Mouse (Mus musculus): ENCODE data around the gene Spata2. TPM values are rescaled to one million over a fixed set of nuclear protein-coding genes. Genes with fewer than 3 reads are reported as not detected.

Spata2 gene
- total RNA-seq, 2 experiments from 2014 or later = 72.0 to 74.4 TPM

DNA sequence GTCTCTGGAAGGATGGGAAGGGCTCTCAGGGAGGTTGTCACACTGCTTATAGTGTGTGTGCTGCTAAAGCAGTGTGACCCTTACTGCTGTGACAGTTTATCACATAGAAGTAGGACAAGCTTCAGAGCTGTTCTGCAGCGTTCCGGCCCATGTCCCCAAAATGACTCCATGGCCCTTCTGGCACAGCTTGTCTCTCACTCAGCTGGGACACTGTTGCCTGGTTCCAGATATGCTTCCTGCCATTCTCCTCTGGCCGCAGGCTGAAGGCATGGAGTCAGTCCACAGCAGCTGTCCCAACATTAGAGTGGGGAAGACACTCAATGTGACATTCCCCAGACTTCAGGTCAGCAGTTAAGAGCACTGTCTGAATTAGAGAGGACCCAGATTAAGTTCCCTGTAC, 34.1 kb downstream of the Spata2 start:
- intact Hi-C loops (cut with DNase I) = no loop called here
- no peak for DNase-seq (ENCODE audit: low spot score in 2 of 2)

DNA sequence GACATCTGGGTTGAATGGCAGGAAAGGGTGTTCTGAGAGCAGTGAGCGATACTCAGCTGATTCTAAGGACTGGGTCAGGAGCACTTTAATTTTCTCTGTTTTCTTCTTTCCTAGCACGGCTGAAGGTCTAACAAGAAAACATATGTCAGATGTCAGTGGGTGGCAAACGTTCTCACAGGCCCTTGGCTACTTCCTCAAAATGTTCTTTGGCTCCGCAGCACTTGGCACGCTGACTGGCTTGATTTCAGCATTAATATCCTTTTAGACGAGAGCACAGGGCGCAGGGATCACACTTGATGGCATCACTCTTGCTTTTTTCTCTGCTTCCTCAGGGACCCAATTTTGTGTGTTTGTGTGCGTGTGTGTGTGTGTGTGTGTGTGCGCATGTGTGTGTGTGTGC, 35.5 kb downstream of the Spata2 start:
- intact Hi-C loops (cut with DNase I) = no loop called here
- no peak for DNase-seq (ENCODE audit: low spot score in 2 of 2)

DNA sequence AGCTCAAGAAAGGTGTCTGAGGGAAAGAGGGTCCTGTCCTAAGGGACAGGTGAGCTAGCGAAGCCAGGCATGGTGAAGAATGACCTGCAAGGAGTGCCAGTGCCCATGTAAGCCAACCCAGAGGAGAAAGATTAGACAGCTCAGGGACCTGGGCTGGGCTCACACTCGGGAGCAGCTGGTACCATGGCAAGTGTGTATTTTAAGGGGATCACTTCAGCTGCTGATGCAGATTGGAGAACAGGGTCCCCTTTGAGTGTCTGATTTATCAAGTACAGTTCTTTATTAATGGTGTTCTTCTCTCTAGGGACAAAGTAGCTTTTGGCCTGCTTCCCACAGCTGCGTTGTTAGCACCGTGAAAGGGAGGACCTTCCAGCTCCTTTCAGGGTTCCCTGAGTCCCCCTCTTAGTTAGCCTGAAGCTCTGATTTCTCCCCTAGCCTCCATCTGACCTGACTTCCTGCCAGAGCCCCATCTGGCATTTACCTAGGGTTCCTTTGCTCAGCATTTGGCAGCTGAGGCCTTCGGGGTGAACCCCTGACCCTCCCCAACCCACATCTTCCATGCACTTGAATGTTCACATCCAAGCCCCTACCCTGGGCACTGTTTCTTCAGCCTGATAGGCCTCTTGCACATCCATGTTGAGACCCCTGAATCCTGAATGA, 36.2 kb downstream of the Spata2 start:
- intact Hi-C loops (cut with DNase I) = no loop called here
- DNase-seq (ENCODE audit: low spot score in 2 of 2) = no peak

DNA sequence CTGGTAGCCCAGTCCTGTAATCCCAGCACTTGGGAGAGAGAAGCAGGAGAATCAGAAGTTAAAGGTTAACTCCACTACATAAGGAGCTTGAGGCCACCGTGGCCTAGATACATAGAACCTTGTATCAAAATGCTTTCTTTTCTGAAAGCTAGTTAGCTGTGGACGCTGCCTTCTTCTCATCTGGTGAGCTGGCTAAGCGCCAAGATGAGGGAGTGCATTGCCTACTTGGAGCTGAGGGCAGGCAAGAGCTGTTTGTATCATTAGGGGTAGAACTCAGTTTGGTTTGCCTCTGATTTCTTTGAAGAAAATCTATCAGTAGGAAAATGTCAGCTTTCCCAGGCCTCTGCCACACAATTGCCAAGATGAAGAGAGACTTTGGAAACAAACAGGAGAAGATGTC, 38.9 kb downstream of the Spata2 start:
- intact Hi-C loops (cut with DNase I) = no loop called here
- no peak for DNase-seq (ENCODE audit: low spot score in 2 of 2)

DNA sequence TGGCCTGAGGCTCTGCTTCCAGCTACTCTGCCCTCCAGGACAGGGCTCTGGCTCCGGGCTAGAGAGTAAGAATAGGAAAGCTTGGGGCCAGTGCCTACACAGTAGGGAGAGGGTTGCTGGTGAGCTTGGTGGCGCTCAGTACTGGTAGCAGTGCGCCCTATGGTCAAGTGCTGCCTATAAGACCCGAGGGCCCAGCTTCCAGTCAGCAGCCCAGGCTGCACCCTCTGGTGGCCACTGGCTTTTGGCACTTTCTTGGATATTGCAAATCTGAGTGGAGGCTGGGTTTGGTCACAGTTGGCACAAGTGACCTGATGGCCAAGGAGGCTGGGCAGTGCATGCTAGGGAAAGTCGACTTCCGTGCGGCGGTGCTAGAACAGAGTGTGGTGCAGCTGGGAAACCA, 42.0 kb downstream of the Spata2 start:
- DNase-seq (ENCODE audit: low spot score in 2 of 2) = no peak
- intact Hi-C loops (cut with DNase I) = no loop called here

DNA sequence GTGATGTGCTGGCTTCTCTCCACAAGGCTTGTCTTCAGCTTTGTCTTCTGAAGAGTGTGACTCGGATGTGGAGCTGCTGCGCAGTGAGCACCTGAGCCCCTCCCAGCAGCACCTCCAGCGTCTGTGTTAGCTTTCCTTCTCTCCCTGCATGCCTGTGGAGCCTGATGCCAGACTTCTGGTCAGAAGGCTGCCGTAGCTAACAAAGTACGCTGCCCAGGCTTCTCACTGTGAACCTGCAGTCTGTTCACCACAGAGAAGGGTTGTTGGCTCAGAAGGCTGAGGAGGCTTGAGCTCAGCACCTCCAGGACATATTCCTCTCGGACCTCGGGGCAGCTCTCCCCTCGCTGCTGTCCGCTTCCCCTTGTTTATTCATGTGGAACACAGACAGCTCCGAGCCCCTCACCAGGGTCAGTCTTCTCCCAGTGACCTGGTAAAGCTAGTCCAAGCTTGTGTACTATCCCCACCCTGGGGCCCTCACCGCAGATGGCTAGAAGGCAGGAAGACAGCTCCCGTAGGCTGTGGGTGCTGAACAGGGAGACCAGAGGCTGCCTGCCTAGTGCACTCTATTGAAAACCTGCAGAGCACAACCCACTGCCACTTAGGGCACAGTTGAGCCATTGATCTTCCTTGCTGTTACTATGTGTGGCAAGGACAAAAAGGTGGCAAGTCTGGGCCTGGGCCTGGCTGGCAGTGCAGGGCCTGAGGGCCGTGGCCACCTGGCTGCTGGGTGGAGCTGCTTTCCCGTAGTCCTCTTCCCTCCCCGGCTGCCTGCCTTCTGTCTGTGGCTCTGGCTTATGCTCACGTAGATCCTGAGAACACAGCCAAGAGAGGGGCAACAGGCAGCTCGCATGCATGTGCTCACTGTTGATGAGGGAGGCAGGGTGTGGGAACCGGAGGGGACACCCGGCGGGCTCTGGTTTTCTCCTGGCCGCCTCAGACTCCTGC, 43.1 kb downstream of the Spata2 start:
- DNase-seq (ENCODE audit: low spot score in 2 of 2) = no peak
- intact Hi-C loops (cut with DNase I) = no loop called here

DNA sequence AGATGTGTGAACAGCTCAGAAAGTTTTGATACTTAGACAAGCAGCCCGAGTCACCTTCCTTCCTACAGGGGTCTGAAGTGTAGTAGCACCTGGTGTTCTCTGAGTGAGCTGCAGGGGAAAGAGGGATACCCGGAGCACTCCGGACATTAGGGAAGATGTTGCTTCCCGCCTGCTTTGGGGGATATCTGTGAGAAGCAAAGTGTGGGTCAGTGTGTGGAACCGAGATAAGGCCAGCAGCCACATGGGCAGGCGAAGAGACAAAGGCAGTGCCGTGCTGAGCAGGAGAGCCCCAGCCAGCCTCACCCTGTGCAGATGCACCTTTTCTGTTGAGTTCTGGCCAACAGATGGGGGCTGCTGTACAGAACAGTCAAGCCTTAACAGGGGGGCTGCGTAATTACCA, 45.1 kb downstream of the Spata2 start:
- DNase-seq (ENCODE audit: low spot score in 2 of 2) = no peak
- intact Hi-C loops (cut with DNase I) = no loop called here

DNA sequence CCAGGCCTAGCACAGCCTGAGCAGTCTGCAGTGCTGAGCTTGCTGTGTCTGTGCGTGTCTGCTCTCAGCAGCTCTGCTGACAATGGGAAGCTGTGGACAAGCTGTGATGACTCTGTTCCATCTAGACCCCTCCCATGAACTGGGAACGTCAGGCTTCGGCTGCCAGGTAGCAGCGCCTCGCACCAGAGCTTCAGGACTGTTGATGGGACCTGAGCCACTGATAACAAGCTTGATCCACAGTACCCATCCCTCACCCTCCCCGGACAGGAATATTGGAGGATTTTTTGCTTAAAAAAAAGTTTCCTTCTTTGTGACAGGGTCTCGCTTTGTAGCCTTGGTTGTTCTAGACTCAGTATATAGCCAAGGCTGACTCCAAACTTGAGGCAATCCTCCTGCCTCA, 45.5 kb downstream of the Spata2 start:
- DNase-seq (ENCODE audit: low spot score in 2 of 2) = no peak
- intact Hi-C loops (cut with DNase I) = no loop called here

DNA sequence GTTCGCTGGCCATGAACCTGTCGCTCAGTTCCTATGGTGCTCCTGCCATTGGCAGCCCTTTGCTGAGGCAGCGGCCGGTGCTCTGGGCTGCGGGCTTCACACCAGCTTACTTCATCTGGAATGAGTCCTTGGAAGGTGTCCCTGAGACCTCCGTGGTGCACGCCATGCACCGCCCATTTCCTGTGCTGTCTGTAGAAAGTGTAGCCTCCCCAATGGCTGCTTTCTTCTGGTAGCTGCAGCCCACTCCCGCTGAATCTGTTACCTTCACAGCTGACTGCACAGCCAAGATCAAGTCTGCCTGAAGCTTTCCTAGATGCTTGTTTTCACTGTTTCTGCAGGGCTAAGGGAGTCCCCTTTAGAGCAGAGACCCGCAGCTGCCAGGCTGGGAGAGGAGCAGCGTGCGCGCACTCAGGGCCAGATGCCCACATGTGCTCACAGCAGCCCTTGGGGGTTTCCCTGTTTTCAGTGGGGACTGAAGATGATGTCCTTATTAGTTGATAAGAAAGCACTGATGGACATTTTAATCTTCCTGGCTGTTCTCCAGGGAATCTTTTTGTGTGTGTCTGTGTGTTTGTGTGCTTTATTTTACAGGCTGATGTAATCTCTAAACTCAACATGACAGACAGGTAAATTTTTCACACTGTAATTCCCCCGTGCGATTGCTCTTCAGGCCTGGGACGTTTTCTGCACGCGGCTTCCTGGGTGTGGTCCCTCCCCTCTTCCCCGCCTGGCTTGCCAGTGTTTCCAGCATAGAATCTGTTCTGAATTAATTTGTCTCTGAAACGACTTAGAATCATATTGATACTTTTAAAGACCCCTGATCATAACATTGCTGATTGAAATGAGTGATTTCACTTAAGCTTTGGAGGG, 46.5 kb downstream of the Spata2 start:
- intact Hi-C loops (cut with DNase I) = no loop called here
- DNase-seq (ENCODE audit: low spot score in 2 of 2) = no peak

DNA sequence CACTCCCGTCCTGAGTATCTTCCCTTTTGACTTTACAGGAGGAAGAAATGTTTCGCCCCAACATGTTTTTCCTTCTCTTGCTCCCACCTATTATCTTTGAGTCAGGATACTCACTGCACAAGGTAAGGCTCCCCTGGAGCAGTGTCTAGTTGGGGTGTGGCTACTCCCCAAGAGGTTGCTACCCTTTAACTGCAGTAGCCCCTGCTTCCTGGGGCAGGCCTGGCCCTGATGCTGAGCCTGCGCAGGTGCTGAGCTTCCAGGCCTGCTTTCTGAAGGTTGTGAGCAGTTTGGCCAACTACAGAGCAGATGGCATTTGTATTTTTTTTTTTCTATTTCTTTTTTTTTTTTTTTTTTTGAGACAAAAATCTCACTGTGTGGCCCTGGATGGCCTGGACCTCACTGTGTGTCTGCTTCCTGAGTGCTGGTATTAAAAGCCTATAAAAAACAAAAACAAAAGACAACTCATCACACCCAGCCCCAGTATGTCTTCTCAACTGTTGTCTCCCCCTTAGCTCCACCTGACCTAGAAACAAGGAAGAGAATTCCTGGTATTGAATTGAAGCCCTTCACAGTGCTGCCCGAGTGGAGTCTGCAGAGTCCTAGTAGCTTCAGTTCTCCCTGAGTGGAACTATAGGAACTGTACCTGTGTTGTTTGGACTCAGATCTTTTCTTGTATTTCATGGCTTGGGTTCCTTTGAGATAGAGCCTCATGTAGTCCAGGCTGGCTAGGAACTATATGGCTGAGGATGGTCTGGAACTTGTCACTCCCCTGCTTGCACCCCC, 49.1 kb downstream of the Spata2 start:
- intact Hi-C loops (cut with DNase I) = no loop called here

DNA sequence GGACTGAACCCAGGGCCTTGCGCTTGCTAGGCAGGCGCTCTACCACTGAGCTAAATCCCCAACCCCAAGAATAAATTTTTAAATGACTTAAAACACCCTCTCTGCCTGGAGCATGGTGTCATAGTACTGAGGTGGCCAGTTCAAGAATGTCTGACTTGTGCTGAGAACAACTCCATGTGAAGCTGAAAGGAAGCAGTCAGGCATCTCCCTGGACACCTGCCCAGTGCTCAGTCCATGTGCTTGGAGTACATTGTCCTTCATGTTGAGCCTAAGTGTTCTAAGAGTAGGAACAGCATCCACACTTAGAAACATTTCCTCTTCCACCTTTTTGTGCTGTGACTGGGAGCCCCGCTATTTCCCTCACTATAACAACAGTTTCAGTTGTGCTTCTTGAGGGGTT, 53.3 kb downstream of the Spata2 start:
- intact Hi-C loops (cut with DNase I) = no loop called here
- no peak for DNase-seq (ENCODE audit: low spot score in 2 of 2)

More for the DNA sequence above, 49.1 kb downstream of the Spata2 start:
- no peak for DNase-seq (ENCODE audit: low spot score in 2 of 2)

DNA sequence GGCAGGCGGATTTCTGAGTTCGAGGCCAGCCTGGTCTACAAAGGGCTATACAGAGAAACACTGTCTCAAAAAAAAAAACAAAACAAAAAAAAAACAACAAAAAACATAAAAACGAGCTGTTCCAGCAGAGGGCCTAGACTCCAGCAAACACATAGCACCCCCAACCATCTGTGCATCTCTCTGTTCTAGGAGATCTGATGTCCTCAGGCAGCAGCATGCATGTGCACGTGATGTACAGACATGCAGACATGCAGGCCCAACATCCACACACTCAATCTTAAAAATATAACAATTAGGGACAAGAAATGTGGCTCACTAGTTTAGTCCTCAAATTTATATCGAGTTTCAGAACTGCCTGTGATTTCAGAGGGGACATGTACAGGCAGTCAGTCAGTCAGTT, 56.3 kb downstream of the Spata2 start:
- DNase-seq (ENCODE audit: low spot score in 2 of 2) = peak in 1 of 2 experiments; percentile 53
- intact Hi-C loops (cut with DNase I) = no loop called here

DNA sequence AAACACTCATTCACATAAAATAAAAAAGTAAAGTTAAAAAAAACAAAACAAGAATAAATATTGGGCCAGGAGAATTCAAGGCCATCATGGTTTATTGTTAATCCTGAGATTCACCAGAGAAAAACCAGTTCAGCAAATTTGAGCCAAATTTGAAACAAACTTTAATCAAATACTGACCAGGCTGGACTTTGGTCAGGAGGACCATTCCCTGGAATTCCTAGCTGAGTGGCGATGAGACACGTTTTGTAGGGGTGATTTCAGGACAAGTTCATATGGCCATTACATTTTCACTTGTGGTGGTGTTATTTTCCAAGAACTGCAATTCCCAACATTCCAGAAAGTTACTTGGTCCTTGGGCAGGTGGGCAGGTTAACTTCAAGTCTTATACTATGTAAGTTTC, 57.1 kb downstream of the Spata2 start:
- intact Hi-C loops (cut with DNase I) = no loop called here
- DNase-seq (ENCODE audit: low spot score in 2 of 2) = no peak

DNA sequence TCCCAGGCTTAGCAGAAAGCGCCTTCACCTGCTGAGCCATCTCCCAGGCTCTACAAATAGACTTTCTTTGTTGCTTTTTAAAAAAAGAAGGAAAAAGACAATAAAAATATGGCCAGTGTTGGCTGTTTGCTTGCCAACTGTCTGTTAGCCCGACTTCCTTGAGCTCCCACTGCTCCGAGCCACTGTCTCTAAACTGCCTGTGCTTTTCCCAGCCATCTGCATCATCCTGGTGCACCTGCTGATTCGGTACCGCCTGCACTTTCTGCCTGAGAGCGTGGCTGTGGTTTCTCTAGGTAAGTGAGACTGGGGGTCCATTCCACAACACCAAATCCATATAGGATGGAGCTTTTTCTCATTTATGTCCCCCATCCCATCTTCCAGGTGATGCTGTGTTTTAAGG, 58.1 kb downstream of the Spata2 start:
- no peak for DNase-seq (ENCODE audit: low spot score in 2 of 2)
- intact Hi-C loops (cut with DNase I) = no loop called here

DNA sequence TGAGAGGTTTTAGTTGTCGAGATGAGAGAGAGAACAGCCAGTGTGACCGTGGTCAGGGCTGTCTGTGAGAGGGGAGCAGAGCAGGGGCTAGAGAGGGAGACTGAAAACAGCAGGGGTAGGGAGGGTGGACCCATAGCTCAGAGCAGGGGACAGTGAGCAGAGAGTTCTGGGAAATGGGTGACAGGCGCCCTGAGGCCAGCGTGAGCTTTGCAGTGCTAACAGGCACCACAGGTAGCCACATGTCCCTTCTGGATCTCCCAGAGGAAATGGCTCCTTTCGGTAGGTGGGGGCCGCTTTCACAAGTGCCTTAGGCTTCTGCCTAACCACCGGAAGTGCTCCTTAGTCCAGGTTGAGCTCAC, 61.3 kb downstream of the Spata2 start:
- no peak for DNase-seq (ENCODE audit: low spot score in 2 of 2)
- intact Hi-C loops (cut with DNase I) = no loop called here

Other genes with a start within 250 kb of the Spata2 start
- 10 to 100 TPM; 56.4 to 57.8 TPM for gene B4galt5, start 143.7 kb downstream of the Spata2 start, total RNA-seq (2021)
- 10 to 100 TPM; 24.7 to 31.0 TPM for gene Slc9a8, start 71.2 kb downstream of the Spata2 start, total RNA-seq (2021)
- gene Rnf114, start 242 bp downstream of the Spata2 start, total RNA-seq (2021) = 10 to 100 TPM; 59.7 to 61.3 TPM
- gene Snai1, start 45.3 kb upstream of the Spata2 start, total RNA-seq (2021) = under 1 TPM; 0.57 to 0.94 TPM
- gene Ube2v1, start 139.2 kb upstream of the Spata2 start, total RNA-seq (2021) = 100 to 1,000 TPM; 254 to 264 TPM
- 10 to 100 TPM; 43.9 to 47.8 TPM for gene Gm20431, start 168.6 kb upstream of the Spata2 start, total RNA-seq (2021)
- 10 to 100 TPM; 12.1 to 12.7 TPM for gene Cebpb, start 196.0 kb upstream of the Spata2 start, total RNA-seq (2021)
- 10 to 100 TPM; 49.7 to 54.0 TPM for gene Tmem189, start 196.9 kb upstream of the Spata2 start, total RNA-seq (2021)

Measured in left cerebral cortex, postnatal 25 days (tissue).